15 mouse cellular contexts compared by ENCODE assay signal in genomic region chr7:63249404-63249803, GRCm38 (mm10). TPM values are rescaled to one million over a fixed set of nuclear protein-coding genes. Genes with fewer than 3 reads are reported as not detected.
"Had no signal": no experiment of that assay in that cellular context is flagged by ENCODE, and none has a peak within 500 bp of the region (broad histone marks: within the 10 kb centered on the region; RNA-seq: fewer than 3 reads in every experiment).

No protein-coding gene starts in this region.

- H3K9me3 ChIP-seq: limb, embryonic 10.5 days; liver, embryonic 15.5 days had no signal

- H3K36me3 ChIP-seq: limb, embryonic 10.5 days; liver, embryonic 15.5 days had no signal

- H3K27me3 ChIP-seq: liver, embryonic 15.5 days; megakaryocyte, embryonic 14.5 days had no signal

- H3K9ac ChIP-seq: liver, embryonic 15.5 days had no signal

- H3K4me1 ChIP-seq: limb, embryonic 10.5 days; liver, embryonic 15.5 days; megakaryocyte, embryonic 14.5 days had no signal

- H3K4me3 ChIP-seq: layer of hippocampus, adult 2 months; limb, embryonic 10.5 days; liver, embryonic 15.5 days; megakaryocyte, embryonic 14.5 days had no signal

- H3K4me2 ChIP-seq: liver, embryonic 11.5 days; liver, embryonic 15.5 days; midbrain, embryonic 11.5 days had no signal

- ATAC-seq: midbrain, embryonic 16.5 days had no signal

- DNase-seq: kidney, postnatal 10 days; kidney, postnatal 4 days; lung, adult 2 months; right cerebral cortex, adult 18-20 months; right cerebral cortex, postnatal 25 days; thymus, postnatal 4 days had no signal

- H3K27ac ChIP-seq: layer of hippocampus, adult 2 months; limb, embryonic 10.5 days; liver, embryonic 15.5 days; macrophage; stomach, postnatal 0 days had no signal

RNA-seq across cellular contexts. Expression of gene Chrna7, which starts 37.0 kb away (rescaled TPM):
- polyA plus RNA-seq: liver, embryonic 15.5 days; macrophage had no signal
